Mouse (Mus musculus) layer of hippocampus, adult 8-10 months (tissue): ENCODE data around the gene Top2a. TPM values are rescaled to one million over a fixed set of nuclear protein-coding genes. Genes with fewer than 3 reads are reported as not detected.
A peak's percentile ranks its signal among the peaks of the same experiment; 100 is the strongest.

Experiments used
- DNase-seq, 2 experiments: peaks; one replicate each; pipeline ENCODE4 v3.0.0; 2022; ENCODE audit warnings: low spot score in 2 of 2
- total RNA-seq, 4 experiments: library from RNA; stranded (reverse); gene quantifications; 2 replicates each; pipeline ENCODE4 v1.2.4; 2022

Top2a gene
- total RNA-seq, 4 experiments from 2014 or later = 0.62 to 2.4 (median 1.2) TPM

- no peak for DNase-seq
These were observed 40.4 kb downstream of the Top2a start for GRCm38 (mm10) chr11:98983551-98983950.

- DNase-seq = peak in 1 of 2 experiments; percentile 21
These were observed 41.2 kb downstream of the Top2a start, which contains the start of gene Gjd3 for GRCm38 (mm10) chr11:98982773-98983133. Gene Gjd3 (minus strand): TSS chr11:98983016.

- no peak for DNase-seq
These were observed 41.8 kb downstream of the Top2a start for GRCm38 (mm10) chr11:98981997-98982772.

- peak in 1 of 2 experiments; percentile 38 for DNase-seq
These were observed 42.5 kb downstream of the Top2a start for GRCm38 (mm10) chr11:98981289-98981996.

- DNase-seq = no peak
These were observed 44.6 kb downstream of the Top2a start for GRCm38 (mm10) chr11:98979356-98979755.

- no peak for DNase-seq
These were observed 45.4 kb downstream of the Top2a start for GRCm38 (mm10) chr11:98978526-98979148.

- peak in 1 of 2 experiments; percentile 85 for DNase-seq
These were observed 48.9 kb downstream of the Top2a start for GRCm38 (mm10) chr11:98974871-98975719.

GRCm38 (mm10) chr11:98974213-98974612, 49.8 kb downstream of the Top2a start:
- DNase-seq = no peak

- no peak for DNase-seq
These were observed 50.4 kb downstream of the Top2a start for GRCm38 (mm10) chr11:98973584-98973983.

GRCm38 (mm10) chr11:98972801-98973360, 51.1 kb downstream of the Top2a start:
- DNase-seq = peak in 1 of 2 experiments; percentile 8

- peak; percentile 69 to 84 for DNase-seq
These were observed 51.8 kb downstream of the Top2a start for GRCm38 (mm10) chr11:98972215-98972614.

GRCm38 (mm10) chr11:98971316-98972031, 52.5 kb downstream of the Top2a start:
- DNase-seq = peak in 1 of 2 experiments; percentile 34

- peak in 1 of 2 experiments; percentile 23 for DNase-seq
These were observed 53.6 kb downstream of the Top2a start for GRCm38 (mm10) chr11:98970191-98970925.

- DNase-seq = peak; percentile 81 to 83
These were observed 54.5 kb downstream of the Top2a start for GRCm38 (mm10) chr11:98969496-98969927.

- DNase-seq = peak in 1 of 2 experiments; percentile 2
These were observed 55.1 kb downstream of the Top2a start for GRCm38 (mm10) chr11:98968716-98969495.

- DNase-seq = no peak
These were observed 55.9 kb downstream of the Top2a start for GRCm38 (mm10) chr11:98968079-98968478.

GRCm38 (mm10) chr11:98966499-98967141, 57.4 kb downstream of the Top2a start:
- DNase-seq = peak; percentile 76 to 80
